Mouse (Mus musculus) kidney, postnatal 0 days (tissue): ENCODE results near the gene Htr3a. TPM values are rescaled to one million over a fixed set of nuclear protein-coding genes. Genes with fewer than 3 reads are reported as not detected.

Source experiments
- ATAC-seq: fragments of 200-750 bp; cut with Nextera tagmentation; replicated peaks from 2 replicates; pipeline ENCODE4 v1.8.0; 2017; ENCODE audit warnings: low read depth, moderate number of reproducible peaks, moderate TSS enrichment, moderate library complexity; ENCODE audit not compliant: low FRiP score
- DNase-seq: peaks from one replicate; pipeline ENCODE4 v3.0.0-alpha.2; 2016; ENCODE audit warnings: low spot score
- H3K27ac ChIP-seq: fragments of 300-500 bp; sonication (generic); 2 replicates; pipeline ENCODE4 v1.5.1; 2014; ENCODE audit warnings: mild to moderate bottlenecking
- H3K27me3 ChIP-seq: fragments of 300-500 bp; sonication (generic); 2 replicates; pipeline ENCODE4 v1.6.1; 2014; ENCODE audit warnings: low read length, mixed read lengths; ENCODE audit not compliant: insufficient read depth
- H3K36me3 ChIP-seq: fragments of 300-500 bp; sonication (generic); 2 replicates; pipeline ENCODE4 v1.6.1; 2014; ENCODE audit warnings: low read length, mixed read lengths; ENCODE audit not compliant: insufficient read depth
- H3K4me1 ChIP-seq: fragments of 300-500 bp; sonication (generic); replicated peaks from 2 replicates; pipeline ENCODE4 v1.6.1; 2014; ENCODE audit warnings: antibody characterized with exemption, low read length, mixed read lengths; ENCODE audit not compliant: insufficient read depth
- H3K4me2 ChIP-seq: fragments of 300-500 bp; sonication (generic); 2 replicates; pipeline ENCODE4 v1.6.1; 2014; ENCODE audit warnings: mild to moderate bottlenecking, low read length, moderate library complexity, mixed read lengths
- H3K4me3 ChIP-seq: fragments of 300-500 bp; sonication (generic); replicated peaks from 2 replicates; pipeline ENCODE4 v1.5.1; 2014; ENCODE audit warnings: low read depth, low read length
- H3K9ac ChIP-seq: fragments of 300-500 bp; sonication (generic); 2 replicates; pipeline ENCODE4 v1.6.1; 2014; ENCODE audit warnings: low read depth, low read length
- H3K9me3 ChIP-seq: fragments of 300-500 bp; sonication (generic); replicated peaks from 2 replicates; pipeline ENCODE4 v1.6.1; 2016; ENCODE audit warnings: low read length, inconsistent platforms, mixed read lengths
- CTCF ChIP-seq: IDR thresholded peaks from 2 replicates; pipeline ENCODE4 v1.5.1; 2016; ENCODE audit warnings: antibody characterized with exemption, low read depth, mild to moderate bottlenecking, moderate library complexity
- WGBS: fragments of 180-500 bp; shearing (Covaris S2); extraction: QIAGEN DNeasy Blood & Tissue Kit; methylation state at CpG from one replicate; pipeline ENCODE4 v1.1.7; 2014; 5-methylcytosine and 5-hydroxymethylcytosine counted together
- polyA plus RNA-seq: library from polyadenylated mRNA; unstranded; fragments of >200 nt; fragmentation: Nextera tagmentation; extraction: Ambion mirVana; gene quantifications from 2 replicates; pipeline ENCODE4 v1.2.1, GENCODE M21; 2015

Gene Htr3a
- polyA plus RNA-seq, 1 experiment from 2014 or later: 0.46 TPM

DNA sequence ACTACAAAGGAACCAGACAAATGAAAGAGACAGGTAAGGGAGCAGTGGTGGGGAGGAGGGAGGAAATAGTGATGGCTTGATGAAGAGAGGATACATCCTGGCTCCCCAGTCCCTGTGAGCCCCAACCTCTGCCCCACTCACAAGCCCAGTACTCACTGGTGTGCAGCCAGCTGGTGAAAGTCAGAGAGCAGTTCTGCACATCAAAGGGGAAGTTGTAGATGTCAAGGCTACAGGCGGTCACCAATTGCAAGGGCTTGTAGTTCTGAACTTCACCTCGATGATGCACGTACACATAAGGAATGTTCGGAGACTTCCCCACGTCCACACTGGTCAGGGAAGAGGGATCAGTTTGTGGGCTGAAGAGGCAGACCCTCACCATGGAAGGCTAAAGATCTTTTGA, 6.5 kb downstream of the Htr3a start:
- Histone ChIP-seq H3K4me1 (no peaks in the 10 kb centered on the region), H3K9ac (no peak overlapping the region), H3K9me3 (no peaks in the 10 kb centered on the region), H3K4me2 (no peak overlapping the region), H3K27me3 (no peaks in the 10 kb centered on the region), H3K27ac (no peak overlapping the region), H3K4me3 (no peak overlapping the region), H3K36me3 (no peaks in the 10 kb centered on the region)
- no peak for TF ChIP-seq CTCF
- no peak for ATAC-seq
- no peak for DNase-seq
- WGBS: 38% methylated on average over 5 of the region's 5 CpGs

DNA sequence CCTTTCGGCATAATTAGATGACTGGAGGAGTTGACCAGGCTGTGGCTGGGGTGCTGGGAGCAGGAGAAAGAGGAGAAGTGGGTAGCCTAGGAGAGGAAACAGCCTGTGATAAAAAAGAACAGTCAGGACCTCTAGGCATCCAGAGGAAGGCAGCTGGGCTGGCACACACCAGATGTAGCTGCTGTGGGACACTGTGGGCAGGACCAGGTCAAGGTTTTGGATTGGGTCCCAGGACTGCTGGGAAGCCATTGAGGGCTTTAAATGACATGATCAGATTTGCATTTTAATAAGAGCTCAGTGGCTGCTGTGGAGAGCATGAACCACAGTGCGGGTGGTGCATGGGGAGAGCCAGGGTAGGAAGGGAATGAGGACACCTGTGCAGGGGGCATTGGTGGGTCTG, 7.1 kb downstream of the Htr3a start:
- no peak overlapping the region for H3K9ac ChIP-seq
- H3K36me3 ChIP-seq: no peaks in the 10 kb centered on the region
- H3K27me3 ChIP-seq: no peaks in the 10 kb centered on the region
- TF ChIP-seq CTCF: no peak
- H3K4me2 ChIP-seq: no peak overlapping the region
- no peaks in the 10 kb centered on the region for H3K4me1 ChIP-seq
- DNase-seq (no peak), ATAC-seq (no peak)
- no peak overlapping the region for H3K27ac ChIP-seq
- no peak overlapping the region for H3K4me3 ChIP-seq
- 64% methylated on average over 2 of the region's 2 CpGs for WGBS
- no peaks in the 10 kb centered on the region for H3K9me3 ChIP-seq

DNA sequence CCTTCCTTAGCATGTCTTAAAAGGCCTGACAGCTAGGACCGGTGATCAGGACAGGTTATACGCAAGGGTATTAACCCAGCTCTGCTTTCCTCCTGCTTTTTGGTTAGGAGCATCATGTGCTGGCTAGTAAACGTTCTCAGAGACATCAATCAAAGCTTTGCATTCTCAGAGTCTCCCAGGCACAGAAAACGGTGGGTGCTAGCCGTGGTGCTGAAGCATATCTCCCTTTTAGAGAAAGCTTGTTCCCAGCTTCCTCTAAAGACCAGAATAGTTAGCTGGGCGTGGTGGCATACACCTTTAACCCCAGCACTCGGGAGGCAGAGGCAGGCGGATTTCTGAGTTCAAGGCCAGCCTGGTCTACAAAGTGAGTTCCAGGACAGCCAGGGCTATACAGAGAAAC, 12.3 kb downstream of the Htr3a start:
- DNase-seq (peak; percentile 80), ATAC-seq (no peak)
- no peak overlapping the region for H3K9ac ChIP-seq
- no peak for TF ChIP-seq CTCF
- H3K4me1 ChIP-seq: no peaks in the 10 kb centered on the region
- H3K36me3 ChIP-seq: no peaks in the 10 kb centered on the region
- no peak overlapping the region for H3K4me3 ChIP-seq
- H3K9me3 ChIP-seq: no peaks in the 10 kb centered on the region
- 18% methylated on average over 8 of the region's 8 CpGs for WGBS
- H3K4me2 ChIP-seq: no peak overlapping the region
- no peaks in the 10 kb centered on the region for H3K27me3 ChIP-seq
- H3K27ac ChIP-seq: no peak overlapping the region

GRCm38 (mm10) chr9:48895819-48896536, 14.9 kb downstream of the Htr3a start:
- 21% methylated on average over 18 of the region's 18 CpGs for WGBS
- H3K4me2 ChIP-seq: no peak overlapping the region
- no peak for ATAC-seq
- no peaks in the 10 kb centered on the region for H3K4me1 ChIP-seq
- no peak overlapping the region for H3K9ac ChIP-seq
- H3K9me3 ChIP-seq: no peaks in the 10 kb centered on the region
- H3K36me3 ChIP-seq: no peaks in the 10 kb centered on the region
- H3K4me3 ChIP-seq: no peak overlapping the region
- TF ChIP-seq CTCF: no peak
- no peak for DNase-seq
- H3K27me3 ChIP-seq: no peaks in the 10 kb centered on the region
- no peak overlapping the region for H3K27ac ChIP-seq

GRCm38 (mm10) chr9:48894755-48895154, 16.1 kb downstream of the Htr3a start:
- Histone ChIP-seq H3K4me1 (no peaks in the 10 kb centered on the region), H3K9ac (no peak overlapping the region), H3K27me3 (no peaks in the 10 kb centered on the region), H3K27ac (no peak overlapping the region), H3K36me3 (no peaks in the 10 kb centered on the region), H3K4me3 (no peak overlapping the region), H3K4me2 (no peak overlapping the region), H3K9me3 (no peaks in the 10 kb centered on the region)
- ATAC-seq (no peak), DNase-seq (no peak)
- 66% methylated on average over 6 of the region's 6 CpGs for WGBS
- no peak for TF ChIP-seq CTCF

GRCm38 (mm10) chr9:48893986-48894385, 16.9 kb downstream of the Htr3a start:
- 22% methylated on average over 3 of the region's 3 CpGs for WGBS
- H3K27me3 ChIP-seq: no peaks in the 10 kb centered on the region
- TF ChIP-seq CTCF: peak; percentile 87
- H3K36me3 ChIP-seq: no peaks in the 10 kb centered on the region
- no peak overlapping the region for H3K9ac ChIP-seq
- H3K4me1 ChIP-seq: no peaks in the 10 kb centered on the region
- H3K9me3 ChIP-seq: no peaks in the 10 kb centered on the region
- no peak overlapping the region for H3K4me2 ChIP-seq
- no peak overlapping the region for H3K4me3 ChIP-seq
- no peak overlapping the region for H3K27ac ChIP-seq
- ATAC-seq: no peak
- peak; percentile 81 for DNase-seq

DNA sequence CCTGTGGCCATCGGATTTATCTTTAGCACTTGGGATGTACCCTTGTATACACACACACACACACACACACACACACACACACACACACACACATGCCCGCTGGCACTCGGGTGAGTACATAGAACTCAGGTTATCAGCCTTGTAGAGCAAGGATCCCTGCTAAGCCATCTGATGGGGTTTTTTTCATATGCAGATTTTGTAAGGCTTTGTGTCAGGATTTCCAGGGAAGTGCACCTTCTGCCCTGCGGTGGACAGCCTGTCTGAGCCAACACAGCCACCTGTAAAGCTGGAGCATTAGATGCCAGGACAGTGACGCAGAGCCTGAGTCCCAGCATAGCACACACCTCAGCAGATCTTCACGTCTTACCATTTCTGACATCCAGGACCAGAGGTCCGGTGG, 21.8 kb downstream of the Htr3a start:
- Histone ChIP-seq H3K4me3 (no peak overlapping the region), H3K27me3 (no peaks in the 10 kb centered on the region), H3K4me1 (no peaks in the 10 kb centered on the region), H3K4me2 (no peak overlapping the region), H3K9ac (no peak overlapping the region), H3K36me3 (no peaks in the 10 kb centered on the region), H3K9me3 (no peaks in the 10 kb centered on the region), H3K27ac (no peak overlapping the region)
- WGBS: 84% methylated on average over 7 of the region's 7 CpGs
- no peak for ATAC-seq
- no peak for DNase-seq
- no peak for TF ChIP-seq CTCF
